Comparison of ENCODE assay signal across 10 mouse cellular contexts in genomic region chr12:25033662-25034337, GRCm38 (mm10). TPM values are rescaled to one million over a fixed set of nuclear protein-coding genes. Genes with fewer than 3 reads are reported as not detected.
DNase-seq lines count a peak whose midpoint lies in the region; ATAC-seq lines count a peak whose summit lies in the region.
"Had no signal": no experiment of that assay in that cellular context is flagged by ENCODE, and none has a peak within 500 bp of the region (broad histone marks: within the 10 kb centered on the region; RNA-seq: fewer than 3 reads in every experiment).

No protein-coding gene starts in this region.

- peaks cover 36% of the 10 kb centered on the region for H3K36me3 ChIP-seq in kidney, embryonic 15.5 days
- H3K36me3 ChIP-seq in forebrain, embryonic 14.5 days (ENCODE audit: control insufficient read depth, insufficient read depth, low read length), result peaks cover 36% of the 10 kb centered on the region
- H3K36me3 ChIP-seq in midbrain, embryonic 14.5 days (ENCODE audit: control insufficient read depth, insufficient read depth, low read length), result peaks cover 44% of the 10 kb centered on the region

- peaks cover 16% of the 10 kb centered on the region for H3K4me1 ChIP-seq in kidney, embryonic 15.5 days
- H3K4me1 ChIP-seq in forebrain, embryonic 14.5 days (ENCODE audit: control insufficient read depth, insufficient read depth, low read length), result peaks cover 18% of the 10 kb centered on the region
- peaks cover 15% of the 10 kb centered on the region for H3K4me1 ChIP-seq in midbrain, embryonic 14.5 days (ENCODE audit: control insufficient read depth, insufficient read depth, low read length)

- no peak overlapping the region for H3K9ac ChIP-seq in kidney, embryonic 15.5 days
- no peak overlapping the region for H3K9ac ChIP-seq in forebrain, embryonic 14.5 days (ENCODE audit: low read length)
- no peak overlapping the region for H3K9ac ChIP-seq in midbrain, embryonic 14.5 days (replicated peaks; ENCODE audit: low read length)
- H3K9ac ChIP-seq: heart, embryonic 15.5 days; limb, embryonic 15.5 days had no signal

- DNase-seq in kidney, adult 8-10 months, result no peak
- peak; percentile 50 for DNase-seq in brain, embryonic 18.5 days (ENCODE audit: low read depth, low spot score)
- peak; percentile 94 for DNase-seq in forebrain, embryonic 14.5 days (ENCODE audit: low spot score)
- peak; percentile 81 for DNase-seq in midbrain, embryonic 14.5 days
- DNase-seq in adrenal gland, postnatal 4 days (ENCODE audit: low spot score in 2 of 2), result no peak
- no peak for DNase-seq in spleen, adult 12 weeks (ENCODE audit: low spot score)
- DNase-seq in thymus, adult 18-20 months, result no peak

- no peak overlapping the region for H3K4me3 ChIP-seq in kidney, embryonic 15.5 days (replicated peaks)
- no peak overlapping the region for H3K4me3 ChIP-seq in forebrain, embryonic 14.5 days (ENCODE audit: low read depth, low read length)
- H3K4me3 ChIP-seq in midbrain, embryonic 14.5 days (replicated peaks; ENCODE audit: low read depth, low read length), result no peak overlapping the region
- H3K4me3 ChIP-seq: heart, embryonic 15.5 days; limb, embryonic 15.5 days had no signal

- H3K4me2 ChIP-seq in kidney, embryonic 15.5 days, result no peak overlapping the region
- peak overlapping the region; percentile 35 for H3K4me2 ChIP-seq in forebrain, embryonic 14.5 days (ENCODE audit: low read length)
- H3K4me2 ChIP-seq in midbrain, embryonic 14.5 days (ENCODE audit: low read length), result peak overlapping the region; percentile 18; the same call in 1 of the 2 replicates
- H3K4me2 ChIP-seq: heart, embryonic 15.5 days; limb, embryonic 15.5 days had no signal

- no peaks in the 10 kb centered on the region for H3K9me3 ChIP-seq in kidney, embryonic 15.5 days (replicated peaks)
- H3K9me3 ChIP-seq in forebrain, embryonic 14.5 days (replicated peaks; ENCODE audit: control insufficient read depth, low read length), result no peaks in the 10 kb centered on the region
- no peaks in the 10 kb centered on the region for H3K9me3 ChIP-seq in midbrain, embryonic 14.5 days (ENCODE audit: control insufficient read depth, low read length)
- H3K9me3 ChIP-seq: heart, embryonic 15.5 days; limb, embryonic 15.5 days had no signal

- H3K27me3 ChIP-seq in kidney, embryonic 15.5 days, result no peaks in the 10 kb centered on the region
- H3K27me3 ChIP-seq in forebrain, embryonic 14.5 days (replicated peaks; ENCODE audit: control insufficient read depth, insufficient read depth, low read length), result no peaks in the 10 kb centered on the region
- H3K27me3 ChIP-seq in midbrain, embryonic 14.5 days (ENCODE audit: control insufficient read depth, insufficient read depth, low read length), result no peaks in the 10 kb centered on the region
- H3K27me3 ChIP-seq: heart, embryonic 15.5 days; limb, embryonic 15.5 days had no signal

- 54% methylated on average over 9 of the region's 9 CpGs for WGBS in kidney, embryonic 15.5 days
- WGBS in forebrain, embryonic 14.5 days, result under 1% methylated on average over 9 of the region's 9 CpGs
- WGBS in midbrain, embryonic 14.5 days, result 5% methylated on average over 9 of the region's 9 CpGs

- ATAC-seq in kidney, embryonic 15.5 days (replicated peaks; ENCODE audit: low FRiP score), result no peak
- peak; percentile 93 for ATAC-seq in forebrain, embryonic 14.5 days
- peak; percentile 86; the same call in 1 of the 2 replicates for ATAC-seq in midbrain, embryonic 14.5 days (ENCODE audit: low FRiP score, low TSS enrichment)

- 0 out of 2 replicates have a peak overlapping the region, but pooled peaks have one; percentile 13 for H3K27ac ChIP-seq in kidney, embryonic 15.5 days
- peak overlapping the region; percentile 77 for H3K27ac ChIP-seq in forebrain, embryonic 14.5 days (ENCODE audit: low read depth, low read length)
- peak overlapping the region; percentile 61 for H3K27ac ChIP-seq in midbrain, embryonic 14.5 days (replicated peaks; ENCODE audit: low read depth, low read length)
- H3K27ac ChIP-seq: heart, embryonic 15.5 days; limb, embryonic 15.5 days had no signal

RNA-seq across cellular contexts. Expression of gene Kidins220, which starts 59.1 kb away (rescaled TPM):
- polyA plus RNA-seq in kidney, embryonic 15.5 days (2015; fragmentation: Nextera tagmentation; extraction: Ambion mirVana), result 28.6 and 31.1 TPM in 2 replicates
- 131 and 163 TPM in 2 replicates for polyA plus RNA-seq in forebrain, embryonic 14.5 days (2014; fragmentation: Nextera tagmentation; extraction: Ambion mirVana)
- 188 and 219 TPM in 2 replicates for polyA plus RNA-seq in midbrain, embryonic 14.5 days (2014; fragmentation: Nextera tagmentation; extraction: Ambion mirVana)
- 100 to 1,000 TPM in 1 of 2 experiments, 10 to 100 TPM in 1; 94.4 to 126 TPM for total RNA-seq in adrenal gland, postnatal 4 days (2021)

Comparison
In these comparisons a context has a peak if more than half of its experiments do, and no peak if none do; other contexts are left out.
1. H3K27ac ChIP-seq: peak in every context shown above with its lines; median percentile 77 in forebrain, embryonic 14.5 days; 61 in midbrain, embryonic 14.5 days; 13 in kidney, embryonic 15.5 days.
2. DNase-seq: peak in brain, embryonic 18.5 days (single experiment), forebrain, embryonic 14.5 days (single experiment) and midbrain, embryonic 14.5 days (single experiment); none in kidney, adult 8-10 months (0 of 2), adrenal gland, postnatal 4 days (0 of 2), spleen, adult 12 weeks (single experiment) and thymus, adult 18-20 months (0 of 2).